Mouse (Mus musculus): ENCODE measurements around the gene Ttc23. TPM values are rescaled to one million over a fixed set of nuclear protein-coding genes. Genes with fewer than 3 reads are reported as not detected.
A peak's percentile ranks its signal among the peaks of the same experiment; 100 is the strongest.

The Ttc23 gene
- polyA plus RNA-seq, 1 experiment from 2014 or later, result 27.5 TPM

DNA sequence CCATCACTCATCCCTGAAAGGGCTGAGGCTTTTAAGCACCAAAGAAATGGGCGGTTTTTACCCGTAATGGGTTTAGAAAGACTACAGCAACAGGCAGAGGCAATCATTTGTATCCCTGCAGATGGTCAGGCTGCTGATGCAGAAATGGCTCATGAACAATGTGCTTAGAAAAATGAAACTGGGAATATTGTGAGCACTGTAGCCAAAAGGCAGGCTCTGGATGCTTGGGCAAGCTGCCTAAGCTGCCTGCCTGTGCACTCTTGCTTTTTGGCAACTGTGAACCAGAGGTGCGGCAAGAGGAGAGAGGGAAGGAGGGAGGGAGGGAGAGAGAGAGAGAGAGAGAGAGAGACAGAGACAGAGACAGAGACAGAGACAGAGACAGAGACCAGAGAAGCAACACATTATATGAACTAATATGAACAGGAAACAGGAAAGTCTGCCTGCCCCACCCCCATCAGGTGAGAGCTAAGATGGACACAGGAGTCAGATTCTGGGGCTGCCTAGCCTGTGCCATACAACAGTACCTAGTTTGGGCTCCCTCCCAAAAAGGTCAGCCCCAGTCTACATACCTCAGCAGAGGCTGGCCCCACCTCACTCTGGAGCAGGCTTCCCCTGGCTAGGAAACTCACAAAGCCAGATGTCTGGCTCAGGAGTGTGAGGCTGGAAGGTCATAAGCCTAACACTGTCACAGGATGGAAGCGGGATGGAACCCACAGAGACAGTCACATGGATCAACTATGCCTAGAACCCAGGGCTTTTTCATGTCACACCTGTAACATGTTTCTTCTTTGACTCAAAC lies 102.4 kb downstream of the Ttc23 start:
- ATAC-seq (replicated peaks; ENCODE audit: low FRiP score, low TSS enrichment, low read depth), result no peak

DNA sequence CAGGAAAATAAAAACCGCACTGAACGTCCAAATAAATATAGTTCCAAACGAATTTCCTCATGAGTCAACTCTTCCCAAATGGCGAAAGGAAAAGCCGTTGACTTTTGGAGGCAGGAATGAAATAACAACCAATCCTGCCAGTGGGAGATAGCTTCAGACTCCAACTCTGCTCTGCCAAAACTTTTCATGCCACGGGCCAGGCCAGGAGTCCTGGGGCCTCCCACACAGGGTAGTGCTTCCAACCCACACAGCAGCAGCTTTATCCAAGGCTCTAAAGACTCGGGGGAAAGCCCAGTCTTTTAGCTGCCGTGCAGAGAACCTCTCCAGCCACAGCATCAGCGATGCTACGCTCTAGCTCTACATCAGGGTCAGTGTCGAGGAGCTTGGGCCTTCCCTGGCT lies 107.4 kb downstream of the Ttc23 start:
- H3K4me2 ChIP-seq (ENCODE audit: low read length), result no peak overlapping the region
- peaks cover 4% of the 10 kb centered on the region; the same call in 1 of the 2 replicates for H3K4me1 ChIP-seq (replicated peaks; ENCODE audit: control insufficient read depth, insufficient read depth, low read length)
- DNase-seq (ENCODE audit: low spot score) (no peak), ATAC-seq (replicated peaks; ENCODE audit: low FRiP score, low TSS enrichment, low read depth) (no peak)
- H3K9me3 ChIP-seq (ENCODE audit: control insufficient read depth, low read length), result no peaks in the 10 kb centered on the region
- WGBS, result 73% methylated on average over 11 of the region's 11 CpGs
- peaks cover 5% of the 10 kb centered on the region; the same call in 1 of the 2 replicates for H3K27me3 ChIP-seq (replicated peaks; ENCODE audit: control insufficient read depth, insufficient read depth, low read length)
- no peak overlapping the region for H3K4me3 ChIP-seq (ENCODE audit: low read depth, low read length)
- no peak overlapping the region for H3K9ac ChIP-seq (ENCODE audit: low read length)
- no peaks in the 10 kb centered on the region for H3K36me3 ChIP-seq (ENCODE audit: control insufficient read depth, insufficient read depth, low read length)
- H3K27ac ChIP-seq (ENCODE audit: low read depth), result no peak overlapping the region

More for the DNA sequence above, 102.4 kb downstream of the Ttc23 start:
- Histone ChIP-seq H3K9ac (ENCODE audit: low read length) (no peak overlapping the region), H3K4me3 (ENCODE audit: low read depth, low read length) (no peak overlapping the region), H3K9me3 (ENCODE audit: control insufficient read depth, low read length) (no peaks in the 10 kb centered on the region), H3K4me1 (replicated peaks; ENCODE audit: control insufficient read depth, insufficient read depth, low read length) (0 out of 2 replicates have a peak, but pooled peaks cover 8% of the 10 kb centered on the region), H3K4me2 (ENCODE audit: low read length) (no peak overlapping the region), H3K36me3 (ENCODE audit: control insufficient read depth, insufficient read depth, low read length) (no peaks in the 10 kb centered on the region), H3K27me3 (replicated peaks; ENCODE audit: control insufficient read depth, insufficient read depth, low read length) (no peaks in the 10 kb centered on the region), H3K27ac (ENCODE audit: low read depth) (no peak overlapping the region)
- DNase-seq (ENCODE audit: low spot score), result no peak
- WGBS, result 62% methylated on average over 4 of the region's 4 CpGs

GRCm38 (mm10) chr7:67755366-67755765 lies 108.2 kb downstream of the Ttc23 start:
- peaks cover 4% of the 10 kb centered on the region; the same call in 1 of the 2 replicates for H3K4me1 ChIP-seq (replicated peaks; ENCODE audit: control insufficient read depth, insufficient read depth, low read length)
- H3K9me3 ChIP-seq (ENCODE audit: control insufficient read depth, low read length), result no peaks in the 10 kb centered on the region
- H3K27me3 ChIP-seq (replicated peaks; ENCODE audit: control insufficient read depth, insufficient read depth, low read length), result peaks cover 9% of the 10 kb centered on the region; the same call in 1 of the 2 replicates
- H3K36me3 ChIP-seq (ENCODE audit: control insufficient read depth, insufficient read depth, low read length), result no peaks in the 10 kb centered on the region
- 81% methylated on average over 7 of the region's 7 CpGs for WGBS
- ATAC-seq (replicated peaks; ENCODE audit: low FRiP score, low TSS enrichment, low read depth) (no peak), DNase-seq (ENCODE audit: low spot score) (no peak)
- H3K4me3 ChIP-seq (ENCODE audit: low read depth, low read length), result no peak overlapping the region
- no peak overlapping the region for H3K9ac ChIP-seq (ENCODE audit: low read length)
- H3K4me2 ChIP-seq (ENCODE audit: low read length), result no peak overlapping the region
- no peak overlapping the region for H3K27ac ChIP-seq (ENCODE audit: low read depth)

DNA sequence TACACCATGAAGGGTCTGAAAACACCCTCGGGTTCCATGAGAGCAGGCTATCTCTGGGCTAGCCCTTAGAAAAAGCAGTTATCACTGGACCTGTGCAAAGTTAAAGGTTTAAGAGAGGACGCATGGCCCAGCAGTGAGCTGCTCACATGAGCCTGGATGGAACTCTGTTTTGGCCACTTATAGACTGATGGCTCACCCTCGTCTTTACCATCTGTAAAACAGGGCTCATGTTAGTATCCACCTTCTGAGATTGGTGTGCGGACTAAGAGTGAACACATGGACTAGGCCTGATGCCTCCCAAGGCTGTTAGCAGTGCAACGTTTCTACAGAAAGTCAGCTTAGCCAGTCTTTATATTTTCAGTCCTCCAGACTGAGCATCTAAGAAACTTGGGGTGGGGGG lies 109.4 kb downstream of the Ttc23 start:
- H3K9me3 ChIP-seq (ENCODE audit: control insufficient read depth, low read length), result no peaks in the 10 kb centered on the region
- peaks cover 4% of the 10 kb centered on the region; the same call in 1 of the 2 replicates for H3K4me1 ChIP-seq (replicated peaks; ENCODE audit: control insufficient read depth, insufficient read depth, low read length)
- H3K4me2 ChIP-seq (ENCODE audit: low read length), result no peak overlapping the region
- DNase-seq (ENCODE audit: low spot score) (no peak), ATAC-seq (replicated peaks; ENCODE audit: low FRiP score, low TSS enrichment, low read depth) (no peak)
- H3K27me3 ChIP-seq (replicated peaks; ENCODE audit: control insufficient read depth, insufficient read depth, low read length), result peaks cover 17% of the 10 kb centered on the region; the same call in 1 of the 2 replicates
- no peaks in the 10 kb centered on the region for H3K36me3 ChIP-seq (ENCODE audit: control insufficient read depth, insufficient read depth, low read length)
- H3K27ac ChIP-seq (ENCODE audit: low read depth), result no peak overlapping the region
- no peak overlapping the region for H3K9ac ChIP-seq (ENCODE audit: low read length)
- 83% methylated on average over 5 of the region's 5 CpGs for WGBS
- no peak overlapping the region for H3K4me3 ChIP-seq (ENCODE audit: low read depth, low read length)

DNA sequence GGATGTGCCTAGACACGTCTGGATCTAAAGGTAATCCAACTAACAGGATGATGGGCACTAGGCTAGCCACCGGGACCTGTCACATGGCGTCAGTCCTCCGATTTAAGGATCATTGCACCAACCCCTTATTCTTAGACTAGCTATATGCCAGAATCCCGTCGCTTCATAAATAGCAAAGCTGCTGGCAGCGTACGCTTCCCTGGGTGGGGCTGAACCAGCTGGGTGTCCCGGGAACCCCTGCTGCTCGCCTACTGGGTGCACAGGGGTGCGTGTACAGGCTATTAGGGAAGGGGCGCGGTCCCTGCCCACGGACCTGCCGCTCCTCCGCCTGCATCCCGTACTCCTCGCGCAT lies 111.3 kb downstream of the Ttc23 start:
- H3K27ac ChIP-seq (ENCODE audit: low read depth), result no peak overlapping the region
- 0% methylated on average over 19 of the region's 19 CpGs for WGBS
- peaks cover 4% of the 10 kb centered on the region; the same call in 1 of the 2 replicates for H3K4me1 ChIP-seq (replicated peaks; ENCODE audit: control insufficient read depth, insufficient read depth, low read length)
- H3K36me3 ChIP-seq (ENCODE audit: control insufficient read depth, insufficient read depth, low read length), result no peaks in the 10 kb centered on the region
- peak overlapping the region; percentile 34; the same call in 1 of the 2 replicates for H3K9ac ChIP-seq (ENCODE audit: low read length)
- ATAC-seq (replicated peaks; ENCODE audit: low FRiP score, low TSS enrichment, low read depth) (no peak), DNase-seq (ENCODE audit: low spot score) (no peak)
- peak overlapping the region; percentile 84 for H3K4me2 ChIP-seq (ENCODE audit: low read length)
- no peaks in the 10 kb centered on the region for H3K9me3 ChIP-seq (ENCODE audit: control insufficient read depth, low read length)
- peak overlapping the region; percentile 51 for H3K4me3 ChIP-seq (ENCODE audit: low read depth, low read length)
- peaks cover 18% of the 10 kb centered on the region; the same call in 1 of the 2 replicates for H3K27me3 ChIP-seq (replicated peaks; ENCODE audit: control insufficient read depth, insufficient read depth, low read length)

DNA sequence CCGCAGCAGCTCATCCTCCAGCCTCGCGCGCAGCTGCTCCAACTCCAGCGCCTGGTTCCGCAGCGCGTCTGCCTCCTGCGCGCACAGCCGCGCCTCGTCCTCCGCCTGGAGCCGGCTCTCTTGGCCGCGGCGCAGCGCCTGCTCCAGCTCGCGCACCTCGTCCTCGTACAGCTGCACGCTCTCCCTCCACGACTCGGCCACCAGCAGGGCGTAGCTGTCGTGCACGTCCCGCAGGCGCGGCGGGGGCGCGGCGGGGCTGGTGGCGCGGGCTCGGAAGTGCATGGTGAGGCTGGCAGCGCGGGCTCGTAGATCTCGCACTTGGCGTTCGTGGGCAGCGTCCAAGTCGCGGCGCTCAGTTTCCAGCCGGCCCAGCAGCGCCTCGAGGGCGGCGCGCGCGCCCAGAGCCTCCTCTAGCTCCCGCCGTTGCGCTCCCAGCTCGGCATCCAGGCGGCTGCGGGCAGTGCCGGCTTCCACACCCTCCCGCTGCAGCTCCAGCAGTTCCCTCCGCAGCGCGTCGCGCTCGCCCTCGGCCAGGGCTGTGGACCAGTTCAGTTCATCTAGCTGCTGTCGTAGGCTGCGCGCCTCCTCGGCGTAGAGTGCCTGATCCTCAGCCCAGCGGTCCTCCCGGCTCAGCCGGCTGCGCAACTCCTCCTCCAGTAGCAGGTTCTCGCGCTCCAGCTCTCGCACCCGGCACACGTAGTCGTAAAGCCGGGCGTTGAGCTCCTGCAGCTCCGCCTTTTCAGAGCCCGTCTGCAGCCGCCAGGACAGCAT lies 111.8 kb downstream of the Ttc23 start:
- H3K4me1 ChIP-seq (replicated peaks; ENCODE audit: control insufficient read depth, insufficient read depth, low read length), result peaks cover 4% of the 10 kb centered on the region; the same call in 1 of the 2 replicates
- H3K4me3 ChIP-seq (ENCODE audit: low read depth, low read length), result peak overlapping the region; percentile 51
- H3K9ac ChIP-seq (ENCODE audit: low read length), result peak overlapping the region; percentile 34
- peak overlapping the region; percentile 12; the same call in 1 of the 2 replicates for H3K27ac ChIP-seq (ENCODE audit: low read depth)
- ATAC-seq (replicated peaks; ENCODE audit: low FRiP score, low TSS enrichment, low read depth), result peak; percentile 84
- no peaks in the 10 kb centered on the region for H3K36me3 ChIP-seq (ENCODE audit: control insufficient read depth, insufficient read depth, low read length)
- H3K4me2 ChIP-seq (ENCODE audit: low read length), result peak overlapping the region; percentile 84
- no peak for DNase-seq (ENCODE audit: low spot score)
- WGBS, result under 1% methylated on average over 92 of the region's 92 CpGs
- H3K27me3 ChIP-seq (replicated peaks; ENCODE audit: control insufficient read depth, insufficient read depth, low read length), result peaks cover 18% of the 10 kb centered on the region; the same call in 1 of the 2 replicates
- H3K9me3 ChIP-seq (ENCODE audit: control insufficient read depth, low read length), result no peaks in the 10 kb centered on the region

DNA sequence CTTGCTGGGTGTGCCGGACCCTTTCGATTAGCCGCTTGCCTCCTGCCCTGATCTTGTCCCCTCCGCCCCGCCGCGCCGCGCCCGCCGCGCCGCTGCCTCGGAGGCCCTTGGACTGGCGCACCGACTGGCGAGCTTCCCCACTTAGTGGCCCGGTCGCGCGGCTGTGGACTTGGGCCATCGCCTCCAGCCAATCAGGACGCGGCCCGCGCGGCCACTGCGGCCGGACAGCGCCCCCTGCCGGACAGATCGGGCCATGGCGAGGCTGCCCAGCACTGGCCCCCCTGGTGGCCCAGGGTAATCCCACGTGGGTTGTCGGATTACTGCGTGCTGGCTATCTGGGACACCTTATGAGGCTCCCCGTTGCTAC lies 112.4 kb downstream of the Ttc23 start, which contains the start of gene Synm:
TSS of gene Synm (minus strand) at position 114 of the 367 bp plus-strand sequence.
- DNase-seq (ENCODE audit: low spot score) (peak; percentile 98), ATAC-seq (replicated peaks; ENCODE audit: low FRiP score, low TSS enrichment, low read depth) (peak; percentile 93)
- Histone ChIP-seq H3K36me3 (ENCODE audit: control insufficient read depth, insufficient read depth, low read length) (no peaks in the 10 kb centered on the region), H3K9ac (ENCODE audit: low read length) (peak within 1 kb of the TSS; percentile 34), H3K4me2 (ENCODE audit: low read length) (peak within 1 kb of the TSS; percentile 84), H3K4me3 (ENCODE audit: low read depth, low read length) (peak within 1 kb of the TSS; percentile 51), H3K4me1 (replicated peaks; ENCODE audit: control insufficient read depth, insufficient read depth, low read length) (peaks cover 4% of the 10 kb centered on the region; the same call in 1 of the 2 replicates), H3K9me3 (ENCODE audit: control insufficient read depth, low read length) (no peaks in the 10 kb centered on the region), H3K27me3 (replicated peaks; ENCODE audit: control insufficient read depth, insufficient read depth, low read length) (peaks cover 18% of the 10 kb centered on the region; the same call in 1 of the 2 replicates), H3K27ac (ENCODE audit: low read depth) (peak within 1 kb of the TSS; percentile 12; the same call in 1 of the 2 replicates)
- WGBS, result under 1% methylated on average over 37 of the region's 37 CpGs

DNA sequence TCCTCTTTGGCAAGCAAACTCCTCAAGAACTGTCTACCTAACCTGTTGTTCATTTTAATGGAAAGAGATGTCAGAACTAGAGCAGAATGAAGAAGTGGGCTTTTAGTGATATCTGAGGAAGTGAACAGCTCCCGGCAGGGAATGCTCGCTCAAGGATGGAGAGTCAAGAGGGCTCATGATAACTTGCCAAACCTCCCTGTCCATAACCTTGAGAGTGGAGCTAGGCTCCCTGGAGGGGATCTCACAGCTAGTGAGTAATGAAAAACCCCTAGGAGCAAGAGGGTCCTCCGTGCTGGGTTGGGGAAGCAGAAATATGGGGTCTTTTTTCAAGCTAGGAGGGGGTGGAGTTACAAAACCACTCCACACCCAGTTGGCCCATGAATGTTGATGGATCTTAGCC lies 116.4 kb downstream of the Ttc23 start:
- Histone ChIP-seq H3K9ac (ENCODE audit: low read length) (no peak overlapping the region), H3K27ac (ENCODE audit: low read depth) (no peak overlapping the region), H3K36me3 (ENCODE audit: control insufficient read depth, insufficient read depth, low read length) (no peaks in the 10 kb centered on the region), H3K9me3 (ENCODE audit: control insufficient read depth, low read length) (no peaks in the 10 kb centered on the region), H3K4me3 (ENCODE audit: low read depth, low read length) (no peak overlapping the region), H3K4me2 (ENCODE audit: low read length) (no peak overlapping the region), H3K27me3 (replicated peaks; ENCODE audit: control insufficient read depth, insufficient read depth, low read length) (peaks cover 13% of the 10 kb centered on the region; the same call in 1 of the 2 replicates), H3K4me1 (replicated peaks; ENCODE audit: control insufficient read depth, insufficient read depth, low read length) (no peaks in the 10 kb centered on the region)
- DNase-seq (ENCODE audit: low spot score) (no peak), ATAC-seq (replicated peaks; ENCODE audit: low FRiP score, low TSS enrichment, low read depth) (no peak)
- WGBS, result 61% methylated on average over 3 of the region's 3 CpGs

All from intestine, embryonic 14.5 days (tissue).